Mouse (Mus musculus): Measurements from ENCODE around the gene Lrrc15.

DNA sequence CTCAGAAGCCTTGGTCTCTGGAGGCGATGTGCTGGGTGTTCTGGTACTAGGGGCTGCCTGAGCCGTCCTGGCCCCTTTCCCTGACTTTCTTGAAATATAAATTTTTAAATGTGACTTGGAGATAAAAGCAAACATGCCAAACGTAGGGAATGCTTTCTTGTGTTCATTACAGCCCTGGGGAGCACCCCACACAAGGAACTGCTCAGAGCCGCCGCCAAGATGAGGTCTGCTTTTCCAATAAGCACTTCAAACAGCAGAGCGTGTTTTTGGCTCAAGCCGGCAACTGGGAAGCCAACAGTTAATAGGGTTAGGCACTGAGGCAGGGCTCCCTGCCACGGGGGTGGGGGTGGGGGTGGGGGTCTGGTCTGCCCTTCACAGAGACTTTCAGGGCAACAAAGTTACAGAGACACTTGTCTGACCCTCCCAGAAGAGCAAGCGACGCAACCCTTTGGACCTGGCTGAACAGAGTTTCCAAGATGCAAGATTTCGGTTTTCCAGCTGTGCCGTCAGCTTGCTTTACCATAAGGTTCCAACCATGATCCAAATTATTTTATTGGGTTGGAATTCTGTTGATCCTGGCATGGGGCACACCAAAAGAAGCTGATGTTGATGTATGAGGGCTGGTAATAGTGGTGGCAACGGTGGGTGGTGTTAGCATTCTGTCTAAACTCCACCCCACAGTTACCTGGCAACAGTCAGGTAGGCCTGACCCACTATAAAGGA lies 51.0 kb downstream of the Lrrc15 start:
- TF ChIP-seq POLR2AphosphoS5 (IDR thresholded peaks at IDR 0.05; ENCODE audit: insufficient replicate concordance, low read depth, low read length) (no peak), CTCF (IDR thresholded peaks at IDR 0.05; ENCODE audit: low read depth, low read length) (no peak)

Data from G1E (cell line).